Mouse (Mus musculus): ENCODE data around the gene Nat8f4. TPM values are rescaled to one million over a fixed set of nuclear protein-coding genes. Genes with fewer than 3 reads are reported as not detected.

Nat8f4 gene
- polyA plus RNA-seq, 1 experiment from 2014 or later: 2.4 TPM

Other genes with a start within 250 kb of the Nat8f4 start
- not detected in 2 replicates for gene Nat8f7, start 191.7 kb downstream of the Nat8f4 start, polyA plus RNA-seq (2014; fragmentation: Nextera tagmentation; extraction: Ambion mirVana)
- gene Nat8f3, start 139.1 kb downstream of the Nat8f4 start, polyA plus RNA-seq (2014; fragmentation: Nextera tagmentation; extraction: Ambion mirVana): 0.17 TPM in 1 of 2 replicates, not detected in the other
- not detected in 2 replicates for gene Nat8f6, start 83.9 kb downstream of the Nat8f4 start, polyA plus RNA-seq (2014; fragmentation: Nextera tagmentation; extraction: Ambion mirVana)
- gene Nat8f5, start 83.9 kb downstream of the Nat8f4 start, polyA plus RNA-seq (2014; fragmentation: Nextera tagmentation; extraction: Ambion mirVana): 0.21 TPM in 1 of 2 replicates, not detected in the other
- not detected in 2 replicates for gene Nat8, start 72.8 kb downstream of the Nat8f4 start, polyA plus RNA-seq (2014; fragmentation: Nextera tagmentation; extraction: Ambion mirVana)
- gene Nat8f2, start 35.7 kb downstream of the Nat8f4 start, polyA plus RNA-seq (2014; fragmentation: Nextera tagmentation; extraction: Ambion mirVana): not detected in 2 replicates
- gene Tprkb, start 7.0 kb upstream of the Nat8f4 start, polyA plus RNA-seq (2014; fragmentation: Nextera tagmentation; extraction: Ambion mirVana): 23.7 and 24.1 TPM in 2 replicates
- gene Nat8f1, start 10.8 kb upstream of the Nat8f4 start, polyA plus RNA-seq (2014; fragmentation: Nextera tagmentation; extraction: Ambion mirVana): 4.2 and 5.3 TPM in 2 replicates
- 53.4 and 54.6 TPM in 2 replicates for gene Dusp11, start 56.8 kb upstream of the Nat8f4 start, polyA plus RNA-seq (2014; fragmentation: Nextera tagmentation; extraction: Ambion mirVana)
- not detected in 2 replicates for gene Figla, start 111.3 kb upstream of the Nat8f4 start, polyA plus RNA-seq (2014; fragmentation: Nextera tagmentation; extraction: Ambion mirVana)
- gene Add2, start 123.8 kb upstream of the Nat8f4 start, polyA plus RNA-seq (2014; fragmentation: Nextera tagmentation; extraction: Ambion mirVana): 6.7 and 7.6 TPM in 2 replicates